Mouse (Mus musculus): ENCODE measurements around the gene Gfap.

Gene Gfap

GRCm38 (mm10) chr11:102896641-102897040, 4.1 kb downstream of the Gfap start:
- DNase-seq (ENCODE audit: low spot score) = no peak

- no peak for DNase-seq (ENCODE audit: low spot score)
These were observed 4.9 kb downstream of the Gfap start for GRCm38 (mm10) chr11:102895779-102896178.

- no peak for DNase-seq (ENCODE audit: low spot score)
These were observed 6.0 kb downstream of the Gfap start for GRCm38 (mm10) chr11:102894716-102895115.

GRCm38 (mm10) chr11:102893015-102893651, 7.6 kb downstream of the Gfap start:
- DNase-seq (ENCODE audit: low spot score) = peak; percentile 32

GRCm38 (mm10) chr11:102890096-102890495, 10.6 kb downstream of the Gfap start:
- no peak for DNase-seq (ENCODE audit: low spot score)

- no peak for DNase-seq (ENCODE audit: low spot score)
These were observed 12.6 kb downstream of the Gfap start for GRCm38 (mm10) chr11:102888135-102888534.

- no peak for DNase-seq (ENCODE audit: low spot score)
These were observed 13.3 kb downstream of the Gfap start for GRCm38 (mm10) chr11:102887433-102887832.

GRCm38 (mm10) chr11:102884616-102885219, 16.0 kb downstream of the Gfap start, which contains the start of gene Fam187a:
Gene Fam187a (plus strand): TSS chr11:102885169.
- no peak for DNase-seq (ENCODE audit: low spot score)

GRCm38 (mm10) chr11:102881314-102882198, 19.2 kb downstream of the Gfap start:
- DNase-seq (ENCODE audit: low spot score) = no peak

- DNase-seq (ENCODE audit: low spot score) = peak; percentile 95
These were observed 20.0 kb downstream of the Gfap start, which contains the start of the genes Eftud2 and Ccdc103 for GRCm38 (mm10) chr11:102880585-102881313. Gene Eftud2 (minus strand): TSS chr11:102880985. Gene Ccdc103 (plus strand): TSS chr11:102881204.

GRCm38 (mm10) chr11:102879558-102879957, 21.2 kb downstream of the Gfap start:
- no peak for DNase-seq (ENCODE audit: low spot score)

GRCm38 (mm10) chr11:102874801-102875334, 25.8 kb downstream of the Gfap start:
- no peak for DNase-seq (ENCODE audit: low spot score)

- peak; percentile 20 for DNase-seq (ENCODE audit: low spot score)
These were observed 36.4 kb downstream of the Gfap start for GRCm38 (mm10) chr11:102864272-102864671.

- no peak for DNase-seq (ENCODE audit: low spot score)
These were observed 40.8 kb downstream of the Gfap start for GRCm38 (mm10) chr11:102859933-102860332.

- no peak for DNase-seq (ENCODE audit: low spot score)
These were observed 41.8 kb downstream of the Gfap start for GRCm38 (mm10) chr11:102858951-102859350.

GRCm38 (mm10) chr11:102855941-102856340, 44.8 kb downstream of the Gfap start:
- no peak for DNase-seq (ENCODE audit: low spot score)

- no peak for DNase-seq (ENCODE audit: low spot score)
These were observed 47.0 kb downstream of the Gfap start for GRCm38 (mm10) chr11:102853760-102854159.

GRCm38 (mm10) chr11:102851883-102852282, 48.8 kb downstream of the Gfap start:
- peak; percentile 27 for DNase-seq (ENCODE audit: low spot score)

GRCm38 (mm10) chr11:102845926-102846325, 54.8 kb downstream of the Gfap start:
- no peak for DNase-seq (ENCODE audit: low spot score)

GRCm38 (mm10) chr11:102838616-102839150, 62.0 kb downstream of the Gfap start:
- DNase-seq (ENCODE audit: low spot score) = no peak

GRCm38 (mm10) chr11:102838126-102838525, 62.6 kb downstream of the Gfap start:
- DNase-seq (ENCODE audit: low spot score) = no peak

Data from ovary, postnatal 10 days (tissue).